Mouse (Mus musculus) T-cell, adult 2 months (primary cell): ENCODE measurements around the gene Itpk1.
"Not testable (repeated sequence)": the region's sequence is repeated elsewhere in the genome, so short reads cannot be mapped to it uniquely, and the experiment has no call there.

Experiments
- DNase-seq: peaks from one replicate; pipeline ENCODE4 v3.0.0; 2022; ENCODE audit warnings: low spot score

Gene Itpk1

GRCm38 (mm10) chr12:102660906-102661651 is 43.7 kb downstream of the Itpk1 start:
- no peak for DNase-seq

GRCm38 (mm10) chr12:102653003-102653402 is 51.7 kb downstream of the Itpk1 start:
- DNase-seq, result no peak

- peak; percentile 82 for DNase-seq
These were observed 52.3 kb downstream of the Itpk1 start for GRCm38 (mm10) chr12:102652420-102652819.

- DNase-seq, result peak; percentile 81
These were observed 52.9 kb downstream of the Itpk1 start for GRCm38 (mm10) chr12:102651871-102652270.

- no peak for DNase-seq
These were observed 53.3 kb downstream of the Itpk1 start for GRCm38 (mm10) chr12:102651401-102651800.

GRCm38 (mm10) chr12:102650649-102651048 is 54.1 kb downstream of the Itpk1 start:
- no peak for DNase-seq

- no peak for DNase-seq
These were observed 56.7 kb downstream of the Itpk1 start for GRCm38 (mm10) chr12:102647839-102648564.

- no peak for DNase-seq
These were observed 58.0 kb downstream of the Itpk1 start for GRCm38 (mm10) chr12:102646586-102647260.

- DNase-seq, result no peak
These were observed 58.7 kb downstream of the Itpk1 start for GRCm38 (mm10) chr12:102645911-102646585.

- peak; percentile 50 for DNase-seq
These were observed 61.4 kb downstream of the Itpk1 start for GRCm38 (mm10) chr12:102643316-102643715.

- DNase-seq, result no peak
These were observed 64.1 kb downstream of the Itpk1 start for GRCm38 (mm10) chr12:102640436-102641163.

- DNase-seq, result no peak
These were observed 65.9 kb downstream of the Itpk1 start for GRCm38 (mm10) chr12:102638878-102639277.

GRCm38 (mm10) chr12:102637235-102637634 is 67.5 kb downstream of the Itpk1 start:
- DNase-seq, result no peak

GRCm38 (mm10) chr12:102634436-102635050 is 70.2 kb downstream of the Itpk1 start:
- no peak for DNase-seq

GRCm38 (mm10) chr12:102633083-102633501 is 71.6 kb downstream of the Itpk1 start:
- no peak for DNase-seq

GRCm38 (mm10) chr12:102631690-102632089 is 73.0 kb downstream of the Itpk1 start:
- no peak for DNase-seq

- DNase-seq, result not testable (repeated sequence)
These were observed 74.3 kb downstream of the Itpk1 start for GRCm38 (mm10) chr12:102630471-102630870.

- DNase-seq, result peak; percentile 89
These were observed 76.5 kb downstream of the Itpk1 start for GRCm38 (mm10) chr12:102628221-102628620.

- peak; percentile 71 for DNase-seq
These were observed 77.2 kb downstream of the Itpk1 start for GRCm38 (mm10) chr12:102627545-102627944.

- DNase-seq, result no peak
These were observed 77.9 kb downstream of the Itpk1 start for GRCm38 (mm10) chr12:102626841-102627240.

GRCm38 (mm10) chr12:102625717-102626116 is 79.0 kb downstream of the Itpk1 start:
- no peak for DNase-seq
